Mouse (Mus musculus): ENCODE results near the gene Trim2. TPM values are rescaled to one million over a fixed set of nuclear protein-coding genes. Genes with fewer than 3 reads are reported as not detected.

The Trim2 gene
- polyA plus RNA-seq, 1 experiment from 2014 or later: 137 TPM

DNA sequence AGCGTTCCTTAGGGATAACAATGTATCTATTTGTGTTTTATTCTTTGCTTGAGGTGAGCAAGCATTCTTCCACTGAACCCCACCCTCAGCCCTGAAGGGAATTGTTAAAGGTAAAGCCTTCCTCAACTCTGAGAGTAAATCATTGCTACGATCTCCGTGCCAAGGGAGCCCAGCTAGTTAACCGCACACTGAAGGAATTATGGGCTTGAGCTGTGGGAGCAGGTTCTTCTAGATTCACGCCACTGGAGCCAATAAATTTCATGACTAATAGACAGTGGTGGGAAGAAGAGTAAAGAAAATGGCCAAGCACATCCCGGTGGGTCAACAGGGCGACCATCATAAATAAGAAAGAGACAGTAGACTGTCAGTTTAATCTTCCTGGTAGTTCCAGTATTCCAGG, 56.4 kb downstream of the Trim2 start:
- WGBS: 45% methylated on average over 7 of the region's 7 CpGs
- Histone ChIP-seq H3K36me3 (no peaks in the 10 kb centered on the region), H3K9ac (replicated peaks) (no peak overlapping the region), H3K27ac (replicated peaks) (no peak overlapping the region), H3K9me3 (replicated peaks) (no peaks in the 10 kb centered on the region), H3K4me3 (replicated peaks) (no peak overlapping the region), H3K27me3 (replicated peaks) (no peaks in the 10 kb centered on the region), H3K4me2 (no peak overlapping the region), H3K4me1 (peaks cover 47% of the 10 kb centered on the region)
- no peak for ATAC-seq (ENCODE audit: low FRiP score)

DNA sequence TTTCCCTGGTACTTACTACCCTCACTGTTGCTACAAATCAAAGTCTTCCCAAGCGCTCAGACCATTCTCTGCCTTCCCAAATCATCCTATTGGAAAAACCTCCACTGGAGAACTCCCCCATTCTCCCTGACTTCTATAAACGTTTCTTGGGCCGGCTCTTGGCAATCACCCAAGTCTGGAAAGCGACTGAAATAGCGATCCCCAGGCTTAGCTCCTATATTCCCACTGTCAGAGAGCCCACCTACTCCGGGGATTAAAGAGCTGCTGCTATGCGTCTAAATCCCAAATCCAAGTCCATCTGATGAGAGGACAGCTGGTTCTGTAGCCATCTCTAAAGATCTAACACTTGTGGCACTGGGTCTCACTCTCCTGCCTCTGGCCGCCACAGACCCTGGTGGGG, 58.9 kb downstream of the Trim2 start:
- H3K9ac ChIP-seq (replicated peaks): no peak overlapping the region
- no peak overlapping the region for H3K27ac ChIP-seq (replicated peaks)
- no peak overlapping the region for H3K4me3 ChIP-seq (replicated peaks)
- 47% methylated on average over 8 of the region's 8 CpGs for WGBS
- H3K36me3 ChIP-seq: no peaks in the 10 kb centered on the region
- H3K27me3 ChIP-seq (replicated peaks): no peaks in the 10 kb centered on the region
- ATAC-seq (ENCODE audit: low FRiP score): no peak
- no peaks in the 10 kb centered on the region for H3K9me3 ChIP-seq (replicated peaks)
- H3K4me1 ChIP-seq: peaks cover 30% of the 10 kb centered on the region
- H3K4me2 ChIP-seq: no peak overlapping the region

DNA sequence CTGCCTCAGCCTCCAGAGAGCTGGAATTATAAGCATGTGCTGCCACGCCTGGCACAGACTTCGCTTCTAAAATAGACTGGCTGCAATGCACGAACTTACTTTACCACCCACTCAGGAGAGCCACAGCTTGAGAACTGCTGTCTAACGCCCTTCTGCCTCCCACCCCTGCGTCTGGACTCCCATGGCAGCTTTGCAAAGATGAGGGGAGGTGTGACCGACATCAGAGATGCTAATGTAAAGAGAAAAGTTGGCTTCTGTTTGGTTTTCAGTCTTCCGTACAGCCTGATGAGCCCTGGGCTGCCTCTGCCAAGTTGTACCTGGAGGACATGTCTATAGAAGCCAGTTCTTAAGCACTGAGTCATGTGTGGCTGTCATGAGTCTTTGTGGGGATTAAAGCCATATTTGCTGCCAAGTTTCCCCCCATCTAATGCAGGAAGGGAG, 60.2 kb downstream of the Trim2 start:
- Histone ChIP-seq H3K4me1 (peaks cover 18% of the 10 kb centered on the region), H3K4me3 (replicated peaks) (no peak overlapping the region), H3K27ac (replicated peaks) (no peak overlapping the region), H3K36me3 (no peaks in the 10 kb centered on the region), H3K9ac (replicated peaks) (no peak overlapping the region), H3K27me3 (replicated peaks) (no peaks in the 10 kb centered on the region), H3K4me2 (no peak overlapping the region), H3K9me3 (replicated peaks) (no peaks in the 10 kb centered on the region)
- no peak for ATAC-seq (ENCODE audit: low FRiP score)
- 74% methylated on average over 7 of the region's 7 CpGs for WGBS

DNA sequence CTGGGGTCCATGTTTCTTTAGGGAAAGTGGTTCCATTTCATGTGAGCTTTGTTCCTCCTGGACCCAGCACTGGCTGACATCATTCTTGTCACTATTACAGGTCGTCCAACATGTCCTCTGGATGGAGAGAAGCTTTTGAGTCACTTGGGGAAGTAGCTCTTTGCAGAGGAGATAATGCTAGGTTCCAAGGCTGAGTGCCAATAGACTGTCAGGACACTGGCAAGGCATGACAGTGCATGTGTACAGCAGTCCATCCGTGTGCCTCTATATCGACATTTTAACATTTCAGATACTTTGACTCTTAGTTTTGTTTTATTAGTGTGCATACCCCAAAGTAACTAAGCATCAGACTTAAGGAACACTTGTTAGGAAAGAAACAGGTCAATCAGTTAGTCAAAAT, 63.6 kb downstream of the Trim2 start:
- WGBS: 81% methylated on average over 3 of the region's 3 CpGs
- Histone ChIP-seq H3K27me3 (replicated peaks) (no peaks in the 10 kb centered on the region), H3K27ac (replicated peaks) (no peak overlapping the region), H3K9ac (replicated peaks) (no peak overlapping the region), H3K4me2 (no peak overlapping the region), H3K4me1 (peaks cover 13% of the 10 kb centered on the region), H3K9me3 (replicated peaks) (no peaks in the 10 kb centered on the region), H3K36me3 (no peaks in the 10 kb centered on the region), H3K4me3 (replicated peaks) (no peak overlapping the region)
- ATAC-seq (ENCODE audit: low FRiP score): no peak

DNA sequence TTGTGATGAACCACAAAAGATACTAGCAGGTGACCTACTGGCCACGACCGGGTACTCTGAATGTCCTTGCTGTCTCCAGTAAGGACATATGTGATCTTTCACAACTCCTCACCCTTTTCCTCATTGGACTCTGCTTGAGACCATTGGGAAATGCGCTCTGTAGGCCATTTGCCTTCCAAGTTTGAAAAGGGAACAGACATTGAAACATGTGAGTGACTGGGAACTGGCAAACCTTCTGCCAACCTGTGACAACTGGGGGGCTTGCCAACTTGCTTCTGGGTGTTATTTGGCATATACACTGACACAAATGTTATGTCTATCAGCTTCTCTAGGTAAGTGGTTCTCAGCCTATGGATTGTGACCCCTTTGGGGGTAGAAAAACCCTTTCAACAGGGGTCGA, 64.2 kb downstream of the Trim2 start:
- Histone ChIP-seq H3K4me2 (no peak overlapping the region), H3K4me3 (replicated peaks) (no peak overlapping the region), H3K9me3 (replicated peaks) (no peaks in the 10 kb centered on the region), H3K27ac (replicated peaks) (no peak overlapping the region), H3K27me3 (replicated peaks) (no peaks in the 10 kb centered on the region), H3K9ac (replicated peaks) (no peak overlapping the region), H3K36me3 (no peaks in the 10 kb centered on the region), H3K4me1 (peaks cover 7% of the 10 kb centered on the region)
- 89% methylated on average over 4 of the region's 4 CpGs for WGBS
- no peak for ATAC-seq (ENCODE audit: low FRiP score)

- WGBS: 90% methylated on average over 4 of the region's 4 CpGs
- Histone ChIP-seq H3K4me2 (no peak overlapping the region), H3K4me1 (no peaks in the 10 kb centered on the region), H3K27me3 (replicated peaks) (no peaks in the 10 kb centered on the region), H3K4me3 (replicated peaks) (no peak overlapping the region), H3K36me3 (no peaks in the 10 kb centered on the region), H3K27ac (replicated peaks) (no peak overlapping the region), H3K9ac (replicated peaks) (no peak overlapping the region), H3K9me3 (replicated peaks) (no peaks in the 10 kb centered on the region)
- no peak for ATAC-seq (ENCODE audit: low FRiP score)
Measured at GRCm38 (mm10) chr3:84241098-84241497, 65.6 kb downstream of the Trim2 start.

DNA sequence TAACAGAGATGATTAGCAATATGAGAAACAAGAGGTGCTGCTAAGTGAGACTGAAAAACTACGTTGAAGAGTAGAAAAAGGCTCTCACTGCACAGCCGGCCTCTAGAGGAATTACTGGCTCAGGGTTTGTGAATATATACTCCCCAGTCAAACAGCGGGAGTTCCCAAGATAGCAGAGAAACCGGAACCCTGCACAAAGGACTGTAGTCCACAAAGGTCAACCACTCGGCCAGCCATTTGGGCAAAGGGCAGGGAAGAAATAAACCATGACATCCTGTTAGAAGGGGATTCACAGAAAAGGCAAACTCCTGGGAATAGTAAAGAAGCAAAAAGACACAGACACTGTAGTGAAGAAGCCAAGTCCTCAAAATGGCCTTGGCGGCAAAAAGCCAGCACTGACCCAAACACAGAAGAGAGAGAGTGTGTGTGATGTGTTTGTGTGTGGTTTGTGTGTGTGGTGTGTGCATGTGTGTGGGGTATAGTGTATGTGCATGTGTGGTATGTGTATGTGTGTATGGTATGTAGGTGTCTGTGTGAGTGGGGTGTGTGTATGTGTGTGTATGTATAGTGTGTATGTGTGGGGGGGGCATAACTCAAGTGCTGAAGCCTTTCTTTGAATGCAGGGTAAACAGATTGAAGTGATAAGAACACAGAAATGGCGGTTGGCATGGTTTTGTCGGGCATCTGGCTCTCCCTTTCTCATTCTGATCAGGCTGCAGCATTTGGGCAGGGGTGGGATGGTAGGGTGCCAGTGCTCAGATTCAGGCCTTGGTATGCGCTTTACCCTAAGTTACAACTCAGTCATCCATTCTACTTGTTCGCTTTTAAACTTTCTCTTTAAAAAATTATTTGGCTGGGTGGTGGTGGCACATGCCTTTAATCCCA, 71.0 kb downstream of the Trim2 start:
- 0 out of 2 replicates have a peak, but pooled peaks cover 9% of the 10 kb centered on the region for H3K4me1 ChIP-seq
- no peak overlapping the region for H3K4me2 ChIP-seq
- H3K36me3 ChIP-seq: no peaks in the 10 kb centered on the region
- H3K27me3 ChIP-seq (replicated peaks): no peaks in the 10 kb centered on the region
- ATAC-seq (ENCODE audit: low FRiP score): no peak
- peak overlapping the region; percentile 28; the same call in 1 of the 2 replicates for H3K27ac ChIP-seq (replicated peaks)
- WGBS: 56% methylated on average over 10 of the region's 10 CpGs
- H3K9me3 ChIP-seq (replicated peaks): no peaks in the 10 kb centered on the region
- no peak overlapping the region for H3K9ac ChIP-seq (replicated peaks)
- no peak overlapping the region for H3K4me3 ChIP-seq (replicated peaks)

GRCm38 (mm10) chr3:84234562-84234961, 72.1 kb downstream of the Trim2 start:
- Histone ChIP-seq H3K4me3 (replicated peaks) (no peak overlapping the region), H3K4me1 (peaks cover 13% of the 10 kb centered on the region; the same call in 1 of the 2 replicates), H3K9ac (replicated peaks) (no peak overlapping the region), H3K4me2 (no peak overlapping the region), H3K36me3 (no peaks in the 10 kb centered on the region), H3K27me3 (replicated peaks) (no peaks in the 10 kb centered on the region), H3K27ac (replicated peaks) (no peak overlapping the region), H3K9me3 (replicated peaks) (no peaks in the 10 kb centered on the region)
- 93% methylated on average over 4 of the region's 4 CpGs for WGBS
- ATAC-seq (ENCODE audit: low FRiP score): no peak

GRCm38 (mm10) chr3:84233663-84234415, 72.8 kb downstream of the Trim2 start:
- H3K9me3 ChIP-seq (replicated peaks): no peaks in the 10 kb centered on the region
- no peak overlapping the region for H3K4me3 ChIP-seq (replicated peaks)
- no peaks in the 10 kb centered on the region for H3K36me3 ChIP-seq
- H3K27me3 ChIP-seq (replicated peaks): no peaks in the 10 kb centered on the region
- 91% methylated on average over 5 of the region's 5 CpGs for WGBS
- H3K27ac ChIP-seq (replicated peaks): no peak overlapping the region
- H3K9ac ChIP-seq (replicated peaks): no peak overlapping the region
- H3K4me1 ChIP-seq: peaks cover 19% of the 10 kb centered on the region
- H3K4me2 ChIP-seq: no peak overlapping the region
- no peak for ATAC-seq (ENCODE audit: low FRiP score)

DNA sequence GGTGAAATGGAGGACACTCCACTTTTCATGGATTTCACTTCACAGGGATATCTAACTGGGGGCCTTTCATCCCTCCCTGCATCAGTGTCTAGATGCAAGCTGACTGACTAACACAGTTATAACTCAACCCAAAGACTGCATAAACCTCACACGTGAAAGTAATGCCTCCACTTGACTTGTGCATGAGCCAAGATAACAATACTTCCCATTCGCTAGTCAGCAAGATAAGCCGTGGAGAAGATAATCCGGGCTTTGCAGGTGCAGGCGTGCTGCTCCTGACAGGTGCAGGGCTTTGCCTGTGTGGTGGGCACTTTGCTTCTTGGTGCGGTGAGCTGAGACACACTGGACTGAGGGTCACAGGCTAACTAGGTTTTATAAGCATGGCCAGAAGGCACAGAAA, 74.4 kb downstream of the Trim2 start:
- no peak overlapping the region for H3K4me3 ChIP-seq (replicated peaks)
- no peak overlapping the region for H3K9ac ChIP-seq (replicated peaks)
- ATAC-seq (ENCODE audit: low FRiP score): no peak
- H3K9me3 ChIP-seq (replicated peaks): no peaks in the 10 kb centered on the region
- no peak overlapping the region for H3K4me2 ChIP-seq
- WGBS: 89% methylated on average over 6 of the region's 6 CpGs
- no peaks in the 10 kb centered on the region for H3K36me3 ChIP-seq
- H3K4me1 ChIP-seq: peaks cover 28% of the 10 kb centered on the region
- H3K27me3 ChIP-seq (replicated peaks): no peaks in the 10 kb centered on the region
- no peak overlapping the region for H3K27ac ChIP-seq (replicated peaks)

- no peak for ATAC-seq (ENCODE audit: low FRiP score)
- H3K9ac ChIP-seq (replicated peaks): no peak overlapping the region
- H3K9me3 ChIP-seq (replicated peaks): no peaks in the 10 kb centered on the region
- peaks cover 28% of the 10 kb centered on the region for H3K4me1 ChIP-seq
- WGBS: 6% methylated on average over 3 of the region's 3 CpGs
- H3K4me2 ChIP-seq: no peak overlapping the region
- H3K4me3 ChIP-seq (replicated peaks): no peak overlapping the region
- no peak overlapping the region for H3K27ac ChIP-seq (replicated peaks)
- H3K27me3 ChIP-seq (replicated peaks): no peaks in the 10 kb centered on the region
- H3K36me3 ChIP-seq: no peaks in the 10 kb centered on the region
Measured at GRCm38 (mm10) chr3:84230988-84231387, 75.7 kb downstream of the Trim2 start.

GRCm38 (mm10) chr3:84228911-84229310, 77.8 kb downstream of the Trim2 start:
- Histone ChIP-seq H3K4me2 (peak overlapping the region; percentile 83), H3K27ac (replicated peaks) (peak overlapping the region; percentile 84; the same call in 1 of the 2 replicates), H3K36me3 (no peaks in the 10 kb centered on the region), H3K9me3 (replicated peaks) (no peaks in the 10 kb centered on the region), H3K9ac (replicated peaks) (0 out of 2 replicates have a peak overlapping the region, but pooled peaks have one; percentile 45), H3K4me3 (replicated peaks) (peak overlapping the region; percentile 44), H3K4me1 (peaks cover 24% of the 10 kb centered on the region), H3K27me3 (replicated peaks) (no peaks in the 10 kb centered on the region)
- WGBS: 12% methylated on average over 15 of the region's 15 CpGs
- 0 out of 2 replicates have a peak, but pooled peaks have one; percentile 18 for ATAC-seq (ENCODE audit: low FRiP score)
